Mouse (Mus musculus) neural tube, embryonic 13.5 days (tissue): ENCODE results near the gene Trip10. TPM values are rescaled to one million over a fixed set of nuclear protein-coding genes. Genes with fewer than 3 reads are reported as not detected.

Experiments
- ATAC-seq: fragments of 200-750 bp; cut with Nextera tagmentation; 2 replicates; pipeline ENCODE4 v1.8.0; 2017; ENCODE audit warnings: low read depth, mild to moderate bottlenecking, moderate TSS enrichment, moderate library complexity
- H3K27ac ChIP-seq: fragments of 300-500 bp; sonication (generic); replicated peaks from 2 replicates; pipeline ENCODE4 v1.5.1; 2015; ENCODE audit warnings: moderate library complexity, mild to moderate bottlenecking, inconsistent platforms
- H3K27me3 ChIP-seq: fragments of 300-500 bp; sonication (generic); 2 replicates; pipeline ENCODE4 v1.6.1; 2015; ENCODE audit warnings: mild to moderate bottlenecking, inconsistent platforms
- H3K36me3 ChIP-seq: fragments of 300-500 bp; sonication (generic); 2 replicates; pipeline ENCODE4 v1.6.1; 2015; ENCODE audit warnings: mild to moderate bottlenecking, inconsistent platforms
- H3K4me1 ChIP-seq: fragments of 300-500 bp; sonication (generic); replicated peaks from 2 replicates; pipeline ENCODE4 v1.6.1; 2015; ENCODE audit warnings: inconsistent platforms
- H3K4me2 ChIP-seq: fragments of 300-500 bp; sonication (generic); 2 replicates; pipeline ENCODE4 v1.6.1; 2015; ENCODE audit warnings: inconsistent platforms, mild to moderate bottlenecking, moderate library complexity
- H3K4me3 ChIP-seq: fragments of 300-500 bp; sonication (generic); 2 replicates; pipeline ENCODE4 v1.5.1; 2015; ENCODE audit warnings: mild to moderate bottlenecking, inconsistent platforms
- H3K9ac ChIP-seq: fragments of 300-500 bp; sonication (generic); 2 replicates; pipeline ENCODE4 v1.6.1; 2015; ENCODE audit warnings: moderate library complexity, mild to moderate bottlenecking, inconsistent platforms
- H3K9me3 ChIP-seq: fragments of 300-500 bp; sonication (generic); 2 replicates; pipeline ENCODE4 v1.6.1; 2016; ENCODE audit warnings: inconsistent platforms
- WGBS: fragments of 180-500 bp; shearing (Covaris S2); methylation state at CpG from one replicate; pipeline ENCODE4 v1.1.7; 2015; 5-methylcytosine and 5-hydroxymethylcytosine counted together
- polyA plus RNA-seq: library from polyadenylated mRNA; unstranded; fragments of >200 nt; fragmentation: Nextera tagmentation; extraction: Ambion mirVana; gene quantifications from 2 replicates; pipeline ENCODE4 v1.2.1, GENCODE M21; 2015

The Trip10 gene
- polyA plus RNA-seq, 1 experiment from 2014 or later: 15.4 TPM

GRCm38 (mm10) chr17:57243650-57244370 lies 5.4 kb upstream of the Trip10 start:
- WGBS: 81% methylated on average over 10 of the region's 10 CpGs
- H3K27me3 ChIP-seq: no peaks in the 10 kb centered on the region
- no peak for ATAC-seq
- no peak overlapping the region for H3K4me2 ChIP-seq
- no peak overlapping the region for H3K27ac ChIP-seq
- H3K4me1 ChIP-seq: peaks cover 19% of the 10 kb centered on the region
- peaks cover 26% of the 10 kb centered on the region for H3K36me3 ChIP-seq
- no peak overlapping the region for H3K4me3 ChIP-seq
- peak overlapping the region; percentile 31; the same call in 1 of the 2 replicates for H3K9ac ChIP-seq
- H3K9me3 ChIP-seq: no peaks in the 10 kb centered on the region

GRCm38 (mm10) chr17:57245311-57245929 lies 3.8 kb upstream of the Trip10 start:
- Histone ChIP-seq H3K4me1 (peaks cover 32% of the 10 kb centered on the region), H3K36me3 (peaks cover 26% of the 10 kb centered on the region), H3K4me3 (no peak overlapping the region), H3K4me2 (no peak overlapping the region), H3K9me3 (no peaks in the 10 kb centered on the region), H3K27ac (no peak overlapping the region), H3K27me3 (no peaks in the 10 kb centered on the region), H3K9ac (no peak overlapping the region)
- ATAC-seq: no peak
- 94% methylated on average over 10 of the region's 10 CpGs for WGBS

- Histone ChIP-seq H3K4me3 (peak overlapping the region; percentile 60), H3K4me1 (peaks cover 39% of the 10 kb centered on the region), H3K9me3 (no peaks in the 10 kb centered on the region), H3K4me2 (peak overlapping the region; percentile 76), H3K27ac (peak overlapping the region; percentile 96), H3K9ac (peak overlapping the region; percentile 82), H3K36me3 (peaks cover 19% of the 10 kb centered on the region), H3K27me3 (no peaks in the 10 kb centered on the region)
- WGBS: 3% methylated on average over 18 of the region's 18 CpGs
- peak; percentile 4 for ATAC-seq
These were observed 2.4 kb upstream of the Trip10 start for GRCm38 (mm10) chr17:57246663-57247392.

GRCm38 (mm10) chr17:57247393-57248200 lies 1.7 kb upstream of the Trip10 start:
- Histone ChIP-seq H3K27ac (peak overlapping the region; percentile 96), H3K9ac (peak overlapping the region; percentile 82), H3K9me3 (no peaks in the 10 kb centered on the region), H3K4me3 (peak overlapping the region; percentile 60), H3K4me2 (peak overlapping the region; percentile 91), H3K36me3 (peaks cover 12% of the 10 kb centered on the region), H3K27me3 (no peaks in the 10 kb centered on the region), H3K4me1 (peaks cover 39% of the 10 kb centered on the region)
- under 1% methylated on average over 46 of the region's 46 CpGs for WGBS
- peak; percentile 94 for ATAC-seq

GRCm38 (mm10) chr17:57248201-57248699 lies 1.0 kb upstream of the Trip10 start, which contains the start of gene Gpr108:
TSS of gene Gpr108 (minus strand) at chr17:57248446.
- ATAC-seq: peak; percentile 76
- H3K4me2 ChIP-seq: peak within 1 kb of the TSS; percentile 91
- peak within 1 kb of the TSS; percentile 60 for H3K4me3 ChIP-seq
- H3K9me3 ChIP-seq: no peaks in the 10 kb centered on the region
- no peaks in the 10 kb centered on the region for H3K27me3 ChIP-seq
- H3K36me3 ChIP-seq: peaks cover 8% of the 10 kb centered on the region; the same call in 1 of the 2 replicates
- WGBS: under 1% methylated on average over 12 of the region's 12 CpGs
- peaks cover 39% of the 10 kb centered on the region for H3K4me1 ChIP-seq
- peak within 1 kb of the TSS; percentile 82 for H3K9ac ChIP-seq
- peak within 1 kb of the TSS; percentile 96 for H3K27ac ChIP-seq

GRCm38 (mm10) chr17:57248771-57249170 lies 484 bp upstream of the Trip10 start:
- peak overlapping the region; percentile 60 for H3K4me3 ChIP-seq
- peak overlapping the region; percentile 68 for H3K9ac ChIP-seq
- H3K27ac ChIP-seq: peak overlapping the region; percentile 89
- peaks cover 39% of the 10 kb centered on the region for H3K4me1 ChIP-seq
- WGBS: 8% methylated on average over 13 of the region's 13 CpGs
- ATAC-seq: no peak
- H3K4me2 ChIP-seq: peak overlapping the region; percentile 91
- peaks cover 11% of the 10 kb centered on the region; the same call in 1 of the 2 replicates for H3K36me3 ChIP-seq
- no peaks in the 10 kb centered on the region for H3K9me3 ChIP-seq
- H3K27me3 ChIP-seq: no peaks in the 10 kb centered on the region

GRCm38 (mm10) chr17:57250461-57251160 lies 1.4 kb downstream of the Trip10 start:
- ATAC-seq: no peak
- WGBS: 3% methylated on average over 33 of the region's 33 CpGs
- peak overlapping the region; percentile 60 for H3K4me3 ChIP-seq
- peaks cover 23% of the 10 kb centered on the region for H3K36me3 ChIP-seq
- peak overlapping the region; percentile 70 for H3K9ac ChIP-seq
- no peaks in the 10 kb centered on the region for H3K9me3 ChIP-seq
- H3K27me3 ChIP-seq: no peaks in the 10 kb centered on the region
- peaks cover 39% of the 10 kb centered on the region for H3K4me1 ChIP-seq
- H3K27ac ChIP-seq: no peak overlapping the region
- peak overlapping the region; percentile 91 for H3K4me2 ChIP-seq

- H3K4me1 ChIP-seq: peaks cover 31% of the 10 kb centered on the region
- H3K4me3 ChIP-seq: no peak overlapping the region
- WGBS: 97% methylated on average over 3 of the region's 3 CpGs
- no peaks in the 10 kb centered on the region for H3K9me3 ChIP-seq
- no peak overlapping the region for H3K9ac ChIP-seq
- no peak overlapping the region for H3K4me2 ChIP-seq
- no peak overlapping the region for H3K27ac ChIP-seq
- H3K36me3 ChIP-seq: peaks cover 23% of the 10 kb centered on the region
- ATAC-seq: no peak
- H3K27me3 ChIP-seq: no peaks in the 10 kb centered on the region
These were observed 2.2 kb downstream of the Trip10 start for GRCm38 (mm10) chr17:57251431-57251830.

- Histone ChIP-seq H3K4me3 (no peak overlapping the region), H3K4me2 (no peak overlapping the region), H3K9me3 (no peaks in the 10 kb centered on the region), H3K4me1 (peaks cover 25% of the 10 kb centered on the region), H3K27me3 (no peaks in the 10 kb centered on the region), H3K27ac (no peak overlapping the region), H3K36me3 (peaks cover 34% of the 10 kb centered on the region), H3K9ac (no peak overlapping the region)
- ATAC-seq: no peak
- WGBS: 86% methylated on average over 6 of the region's 6 CpGs
These were observed 4.1 kb downstream of the Trip10 start for GRCm38 (mm10) chr17:57253306-57253705.

GRCm38 (mm10) chr17:57255354-57255753 lies 6.1 kb downstream of the Trip10 start:
- H3K27ac ChIP-seq: no peak overlapping the region
- no peaks in the 10 kb centered on the region for H3K27me3 ChIP-seq
- no peak overlapping the region for H3K4me3 ChIP-seq
- WGBS: 92% methylated on average over 14 of the region's 14 CpGs
- H3K9ac ChIP-seq: no peak overlapping the region
- no peak for ATAC-seq
- H3K4me1 ChIP-seq: peaks cover 8% of the 10 kb centered on the region
- peaks cover 36% of the 10 kb centered on the region for H3K36me3 ChIP-seq
- no peaks in the 10 kb centered on the region for H3K9me3 ChIP-seq
- no peak overlapping the region for H3K4me2 ChIP-seq

GRCm38 (mm10) chr17:57256921-57257485 lies 7.7 kb downstream of the Trip10 start:
- 94% methylated on average over 22 of the region's 22 CpGs for WGBS
- Histone ChIP-seq H3K9me3 (no peaks in the 10 kb centered on the region), H3K4me1 (no peaks in the 10 kb centered on the region), H3K27ac (no peak overlapping the region), H3K9ac (no peak overlapping the region), H3K4me2 (no peak overlapping the region), H3K36me3 (peaks cover 44% of the 10 kb centered on the region), H3K4me3 (no peak overlapping the region), H3K27me3 (no peaks in the 10 kb centered on the region)
- no peak for ATAC-seq
